Mouse (Mus musculus) G1E (cell line): ENCODE data around the gene Lck.

Experiments used
- CTCF ChIP-seq: IDR thresholded peaks from 2 replicates; pipeline ENCODE4 v1.5.1; 2012; ENCODE audit warnings: low read depth, low read length, inconsistent platforms, mixed read lengths
- GATA1 ChIP-seq: IDR thresholded peaks from 2 replicates; pipeline ENCODE4 v1.6.1; 2012; ENCODE audit warnings: borderline replicate concordance, low read length, inconsistent platforms, mixed read lengths
- GATA2 ChIP-seq: IDR thresholded peaks from 2 replicates; pipeline ENCODE4 v1.6.1; 2012; ENCODE audit warnings: low read depth, low read length, inconsistent platforms, borderline replicate concordance
- POLR2AphosphoS5 ChIP-seq: IDR thresholded peaks from 2 replicates; pipeline ENCODE4 v1.6.1; 2012; ENCODE audit warnings: low read depth, low read length, inconsistent platforms; ENCODE audit not compliant: insufficient replicate concordance
- TAL1 ChIP-seq: conservative IDR thresholded peaks from 2 replicates; pipeline ENCODE4 v1.6.1; 2012; ENCODE audit warnings: low read depth, low read length, inconsistent platforms, mixed read lengths

DNA sequence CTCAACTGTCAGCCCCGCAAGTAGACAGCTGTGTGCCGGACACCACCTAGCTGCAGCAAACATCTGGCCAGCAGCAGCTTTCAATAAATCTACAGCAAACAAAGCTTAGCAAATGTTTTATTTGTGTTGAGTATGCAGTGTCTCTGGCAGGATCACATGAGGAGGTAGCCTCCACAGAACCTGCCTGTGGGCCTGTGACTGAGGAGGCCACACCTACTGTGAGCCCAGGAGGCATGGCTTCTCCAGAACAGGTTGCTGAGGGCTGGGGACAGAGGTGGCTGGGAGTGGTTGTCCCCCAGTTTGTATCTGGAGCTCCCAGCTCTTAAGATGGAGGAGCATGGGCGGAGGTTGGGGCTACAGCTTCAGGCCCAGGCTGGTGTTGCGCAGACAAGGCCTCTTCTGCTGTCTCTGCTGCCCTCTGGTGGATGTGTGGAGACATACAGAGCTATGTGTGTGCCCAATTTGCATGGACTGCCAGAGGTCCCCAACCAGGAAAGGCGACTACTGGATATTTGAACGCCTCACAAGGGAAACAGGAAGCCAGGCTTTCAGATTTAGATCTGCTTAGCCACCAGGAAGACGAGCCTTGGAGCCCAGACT lies 35.1 kb upstream of the Lck start:
- peak; percentile 71 for TF ChIP-seq CTCF
- no peak for TF ChIP-seq GATA1
- no peak for TF ChIP-seq TAL1
- no peak for TF ChIP-seq POLR2AphosphoS5
- TF ChIP-seq GATA2, result no peak
